Comparison of ENCODE assay signal across 26 mouse cellular contexts in the genomic region with DNA sequence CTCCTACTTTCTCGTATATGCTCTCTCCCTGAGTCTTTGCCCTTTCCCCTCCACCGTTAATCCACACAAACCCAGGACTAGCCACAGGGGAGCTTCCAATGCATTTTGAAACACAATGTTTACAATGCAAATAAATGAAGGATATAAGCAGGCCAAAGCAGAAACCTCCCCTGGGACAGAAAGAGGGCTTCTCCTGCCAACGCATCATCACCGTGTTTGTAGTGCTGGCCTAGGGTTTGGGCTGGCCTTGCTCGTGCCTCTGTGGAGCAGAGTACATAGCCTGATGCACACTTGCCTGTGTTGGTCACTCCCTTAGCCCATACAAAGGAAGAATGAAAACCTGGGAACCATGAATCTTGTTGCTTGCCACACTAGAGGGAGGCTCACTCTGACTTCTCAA. TPM values are rescaled to one million over a fixed set of nuclear protein-coding genes. Genes with fewer than 3 reads are reported as not detected.
DNase-seq lines count a peak whose midpoint lies in the region; ATAC-seq lines count a peak whose summit lies in the region.
"Had no signal": no experiment of that assay in that cellular context is flagged by ENCODE, and none has a peak within 500 bp of the region (broad histone marks: within the 10 kb centered on the region; RNA-seq: fewer than 3 reads in every experiment).

No protein-coding gene starts in this region.

- ATAC-seq in intestine, embryonic 16.5 days = peak; percentile 18; the same call in 1 of the 2 replicates
- no peak for ATAC-seq in intestine, embryonic 15.5 days
- ATAC-seq in liver, embryonic 12.5 days = peak; percentile 56; the same call in 1 of the 2 replicates
- no peak for ATAC-seq in liver, embryonic 11.5 days (replicated peaks; ENCODE audit: low FRiP score)
- ATAC-seq in liver, embryonic 15.5 days (ENCODE audit: insufficient read depth) = peak; percentile 71
- ATAC-seq: activated CD4-positive, CD25-positive, alpha-beta regulatory T cell, adult 4 months; forebrain, embryonic 16.5 days; inflammation-experienced regulatory T-cells, adult 6 months; midbrain, embryonic 13.5 days had no signal

- no peaks in the 10 kb centered on the region; the same call in 1 of the 2 replicates for H3K36me3 ChIP-seq in intestine, embryonic 16.5 days (ENCODE audit: control insufficient read depth, insufficient read depth, low read length)
- peaks cover under 1% of the 10 kb centered on the region for H3K36me3 ChIP-seq in intestine, embryonic 15.5 days
- H3K36me3 ChIP-seq in liver, embryonic 12.5 days = peaks cover 62% of the 10 kb centered on the region
- H3K36me3 ChIP-seq in liver, embryonic 11.5 days (ENCODE audit: control insufficient read depth, insufficient read depth, low read length) = peaks cover 21% of the 10 kb centered on the region
- peaks cover 34% of the 10 kb centered on the region for H3K36me3 ChIP-seq in liver, embryonic 15.5 days (replicated peaks)

- H3K4me1 ChIP-seq in intestine, embryonic 16.5 days (ENCODE audit: control insufficient read depth, insufficient read depth, low read length) = peaks cover 22% of the 10 kb centered on the region
- H3K4me1 ChIP-seq in intestine, embryonic 15.5 days (replicated peaks) = peaks cover 18% of the 10 kb centered on the region; the same call in 1 of the 2 replicates
- H3K4me1 ChIP-seq in liver, embryonic 12.5 days = peaks cover 26% of the 10 kb centered on the region
- peaks cover 8% of the 10 kb centered on the region for H3K4me1 ChIP-seq in liver, embryonic 11.5 days (replicated peaks; ENCODE audit: control insufficient read depth, insufficient read depth, low read length)
- H3K4me1 ChIP-seq in liver, embryonic 15.5 days (replicated peaks) = peaks cover 28% of the 10 kb centered on the region
- H3K4me1 ChIP-seq: midbrain, embryonic 13.5 days had no signal

- no peak overlapping the region for H3K9ac ChIP-seq in intestine, embryonic 16.5 days (ENCODE audit: low read depth, low read length)
- no peak overlapping the region for H3K9ac ChIP-seq in intestine, embryonic 15.5 days
- no peak overlapping the region for H3K9ac ChIP-seq in liver, embryonic 12.5 days
- no peak overlapping the region for H3K9ac ChIP-seq in liver, embryonic 11.5 days (ENCODE audit: low read depth, low read length)
- H3K9ac ChIP-seq in liver, embryonic 15.5 days = no peak overlapping the region
- H3K9ac ChIP-seq: heart, embryonic 15.5 days; hindbrain, embryonic 14.5 days; lung, embryonic 14.5 days; midbrain, embryonic 13.5 days had no signal

- H3K4me3 ChIP-seq in intestine, embryonic 16.5 days (ENCODE audit: low read length) = no peak overlapping the region
- H3K4me3 ChIP-seq in intestine, embryonic 15.5 days (replicated peaks) = no peak overlapping the region
- H3K4me3 ChIP-seq in liver, embryonic 12.5 days = no peak overlapping the region
- no peak overlapping the region for H3K4me3 ChIP-seq in liver, embryonic 11.5 days (ENCODE audit: low read depth, low read length)
- no peak overlapping the region for H3K4me3 ChIP-seq in liver, embryonic 15.5 days (replicated peaks)
- H3K4me3 ChIP-seq: forebrain, embryonic 10.5 days; heart, embryonic 15.5 days; layer of hippocampus, adult 2 months; midbrain, embryonic 13.5 days had no signal

- no peaks in the 10 kb centered on the region for H3K27me3 ChIP-seq in intestine, embryonic 16.5 days (replicated peaks; ENCODE audit: control insufficient read depth, insufficient read depth, low read length)
- no peaks in the 10 kb centered on the region for H3K27me3 ChIP-seq in intestine, embryonic 15.5 days (replicated peaks)
- H3K27me3 ChIP-seq in liver, embryonic 12.5 days (replicated peaks) = no peaks in the 10 kb centered on the region
- no peaks in the 10 kb centered on the region for H3K27me3 ChIP-seq in liver, embryonic 11.5 days (replicated peaks; ENCODE audit: control insufficient read depth, insufficient read depth, low read length)
- no peaks in the 10 kb centered on the region for H3K27me3 ChIP-seq in liver, embryonic 15.5 days
- H3K27me3 ChIP-seq: heart, embryonic 15.5 days; midbrain, embryonic 13.5 days had no signal

- no peak for DNase-seq in liver, embryonic 11.5 days (ENCODE audit: low spot score)
- peak; percentile 51 for DNase-seq in yolk sac, embryonic 10.5 days (ENCODE audit: low spot score)
- no peak for DNase-seq in thymus, postnatal 4 days
- DNase-seq in right cerebral cortex, adult 18-20 months = no peak
- DNase-seq: adrenal gland, postnatal 36 days; B cell, adult 2 months; cerebellum, adult 11 months; cerebellum, postnatal 10 days; gastrocnemius, postnatal 25 days; heart, adult 18-20 months; heart, postnatal 36 days; lung, embryonic 14.5 days; right cerebral cortex, postnatal 25 days; thymus, adult 2 months had no signal

- H3K9me3 ChIP-seq in intestine, embryonic 16.5 days (ENCODE audit: control insufficient read depth, low read length) = no peaks in the 10 kb centered on the region
- no peaks in the 10 kb centered on the region for H3K9me3 ChIP-seq in intestine, embryonic 15.5 days
- H3K9me3 ChIP-seq in liver, embryonic 12.5 days (replicated peaks) = no peaks in the 10 kb centered on the region
- H3K9me3 ChIP-seq in liver, embryonic 11.5 days (ENCODE audit: control insufficient read depth, low read length) = no peaks in the 10 kb centered on the region
- H3K9me3 ChIP-seq in liver, embryonic 15.5 days (replicated peaks) = no peaks in the 10 kb centered on the region
- H3K9me3 ChIP-seq: forebrain, embryonic 10.5 days; heart, embryonic 15.5 days; midbrain, embryonic 13.5 days had no signal

- H3K27ac ChIP-seq in intestine, embryonic 16.5 days (ENCODE audit: low read length) = no peak overlapping the region
- H3K27ac ChIP-seq in intestine, embryonic 15.5 days = no peak overlapping the region
- peak overlapping the region; percentile 27 for H3K27ac ChIP-seq in liver, embryonic 12.5 days
- no peak overlapping the region; the same call in 1 of the 2 replicates for H3K27ac ChIP-seq in liver, embryonic 11.5 days (ENCODE audit: low read depth, low read length)
- peak overlapping the region; percentile 72 for H3K27ac ChIP-seq in liver, embryonic 15.5 days (replicated peaks)
- H3K27ac ChIP-seq: forebrain, embryonic 10.5 days; heart, embryonic 15.5 days; hindbrain, embryonic 14.5 days; layer of hippocampus, adult 2 months; midbrain, embryonic 13.5 days had no signal

- no peak overlapping the region for H3K4me2 ChIP-seq in intestine, embryonic 16.5 days (ENCODE audit: low read depth, low read length)
- no peak overlapping the region for H3K4me2 ChIP-seq in intestine, embryonic 15.5 days (replicated peaks)
- no peak overlapping the region for H3K4me2 ChIP-seq in liver, embryonic 12.5 days
- no peak overlapping the region for H3K4me2 ChIP-seq in liver, embryonic 11.5 days
- H3K4me2 ChIP-seq in liver, embryonic 15.5 days = no peak overlapping the region
- H3K4me2 ChIP-seq: heart, embryonic 15.5 days; hindbrain, embryonic 14.5 days; lung, embryonic 14.5 days; midbrain, embryonic 13.5 days had no signal

- 51% methylated on average over 5 of the region's 5 CpGs for WGBS in intestine, embryonic 16.5 days
- WGBS in intestine, embryonic 15.5 days = 57% methylated on average over 5 of the region's 5 CpGs
- 77% methylated on average over 5 of the region's 5 CpGs for WGBS in liver, embryonic 12.5 days (ENCODE audit: insufficient replicate concordance)
- 82% methylated on average over 5 of the region's 5 CpGs for WGBS in liver, embryonic 11.5 days
- 67% methylated on average over 5 of the region's 5 CpGs for WGBS in liver, embryonic 15.5 days (ENCODE audit: insufficient replicate concordance)

RNA-seq across cellular contexts. Expression of gene Ssr1, which starts 53.4 kb away (rescaled TPM):
- 126 and 129 TPM in 2 replicates for polyA plus RNA-seq in intestine, embryonic 16.5 days (2015; fragmentation: Nextera tagmentation; extraction: Ambion mirVana)
- 138 and 145 TPM in 2 replicates for polyA plus RNA-seq in intestine, embryonic 15.5 days (2015; fragmentation: Nextera tagmentation; extraction: Ambion mirVana)
- polyA plus RNA-seq in liver, embryonic 12.5 days (2016; fragmentation: Nextera tagmentation; extraction: Ambion mirVana) = 103 and 107 TPM in 2 replicates
- polyA plus RNA-seq in liver, embryonic 11.5 days (2014; fragmentation: Nextera tagmentation; extraction: Ambion mirVana) = 143 and 166 TPM in 2 replicates
- 55.3 and 78.9 TPM in 2 replicates for polyA plus RNA-seq in liver, embryonic 15.5 days (2015; fragmentation: Nextera tagmentation; extraction: Ambion mirVana)

Comparison
In these comparisons a context has a peak if more than half of its experiments do, and no peak if none do; other contexts are left out.
1. ATAC-seq: peak in intestine, embryonic 16.5 days (single experiment), liver, embryonic 12.5 days (single experiment) and liver, embryonic 15.5 days (single experiment); none in intestine, embryonic 15.5 days (single experiment) and liver, embryonic 11.5 days (single experiment).
2. H3K27ac ChIP-seq: peak in liver, embryonic 12.5 days (single experiment) and liver, embryonic 15.5 days (single experiment); none in intestine, embryonic 16.5 days (single experiment), intestine, embryonic 15.5 days (single experiment) and liver, embryonic 11.5 days (single experiment).